ENCODE assay signal across 18 mouse cellular contexts in the genomic region with DNA sequence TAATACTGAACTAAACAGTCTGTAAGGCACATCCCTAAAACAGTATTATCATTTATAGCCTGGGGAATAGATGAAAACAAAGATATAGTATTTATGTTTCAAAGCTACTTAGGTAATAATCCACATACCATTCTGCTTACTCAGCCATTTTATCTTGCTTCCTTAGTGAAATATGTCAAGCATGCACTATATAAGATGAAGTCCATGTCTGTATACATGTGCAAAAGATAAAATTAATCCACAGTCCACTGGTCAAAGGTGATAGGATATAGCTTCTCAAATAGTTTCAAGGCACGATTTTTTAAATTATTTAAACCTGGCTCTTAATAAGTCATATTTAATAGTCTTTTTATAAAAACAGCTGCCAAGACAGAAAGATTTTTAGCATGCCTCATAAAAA.
"Had no signal": no experiment of that assay in that cellular context is flagged by ENCODE, and none has a peak within 500 bp of the region (broad histone marks: within the 10 kb centered on the region; RNA-seq: fewer than 3 reads in every experiment).

No protein-coding gene starts in this region.

- H3K4me1 ChIP-seq: lung, embryonic 15.5 days; midbrain, embryonic 10.5 days; midbrain, embryonic 12.5 days; neural tube, embryonic 13.5 days; neural tube, embryonic 15.5 days had no signal

- H3K27me3 ChIP-seq: lung, embryonic 15.5 days; midbrain, embryonic 12.5 days; neural tube, embryonic 13.5 days; neural tube, embryonic 15.5 days had no signal

- ATAC-seq: lung, postnatal 0 days; midbrain, embryonic 16.5 days had no signal

- H3K9me3 ChIP-seq: lung, embryonic 15.5 days; midbrain, embryonic 10.5 days; midbrain, embryonic 12.5 days; neural tube, embryonic 13.5 days; neural tube, embryonic 15.5 days had no signal

- DNase-seq: lung, adult 18-20 months; lung, postnatal 4 days; midbrain, embryonic 14.5 days; right cerebral cortex, adult 18-20 months; right cerebral cortex, postnatal 25 days; right cerebral cortex, postnatal 4 days; spleen, adult 18-20 months; thymus, adult 18-20 months; thymus, postnatal 14 days; thymus, postnatal 36 days had no signal

- H3K4me3 ChIP-seq: lung, embryonic 15.5 days; midbrain, embryonic 10.5 days; midbrain, embryonic 12.5 days; myocyte; neural tube, embryonic 13.5 days; neural tube, embryonic 15.5 days had no signal

- H3K27ac ChIP-seq: lung, embryonic 15.5 days; midbrain, embryonic 10.5 days; midbrain, embryonic 12.5 days; neural tube, embryonic 13.5 days; neural tube, embryonic 15.5 days had no signal

- H3K36me3 ChIP-seq: lung, embryonic 15.5 days; midbrain, embryonic 10.5 days; midbrain, embryonic 12.5 days; neural tube, embryonic 13.5 days; neural tube, embryonic 15.5 days had no signal

- H3K9ac ChIP-seq: lung, embryonic 15.5 days; midbrain, embryonic 12.5 days; neural tube, embryonic 13.5 days; neural tube, embryonic 15.5 days had no signal

- H3K4me2 ChIP-seq: lung, embryonic 15.5 days; midbrain, embryonic 12.5 days; neural tube, embryonic 13.5 days; neural tube, embryonic 15.5 days had no signal
